Mouse (Mus musculus): ENCODE results near the gene Medag.

- TF ChIP-seq GATA1 (IDR thresholded peaks at IDR 0.05; ENCODE audit: low read length): no peak
- no peak for TF ChIP-seq TAL1 (IDR thresholded peaks at IDR 0.05; ENCODE audit: low read length)
Observed at GRCm38 (mm10) chr5:149414369-149415167, 3.0 kb downstream of the Medag start.

Measured in erythroblast, embryonic 14.5 days (primary cell).